In genomic region chr17:35147348-35147747, GRCm38 (mm10) we compare ENCODE assay signal across 21 mouse cellular contexts. TPM values are rescaled to one million over a fixed set of nuclear protein-coding genes. Genes with fewer than 3 reads are reported as not detected.
DNase-seq lines count a peak whose midpoint lies in the region; ATAC-seq and TF ChIP-seq lines count a peak whose summit lies in the region.
"Had no signal": no experiment of that assay in that cellular context is flagged by ENCODE, and none has a peak within 500 bp of the region (broad histone marks: within the 10 kb centered on the region; RNA-seq: fewer than 3 reads in every experiment).

No protein-coding gene starts in this region.

- H3K9me3 ChIP-seq in hindbrain, embryonic 13.5 days: no peaks in the 10 kb centered on the region
- no peaks in the 10 kb centered on the region for H3K9me3 ChIP-seq in hindbrain, embryonic 14.5 days (ENCODE audit: control insufficient read depth, low read length)
- no peaks in the 10 kb centered on the region for H3K9me3 ChIP-seq in midbrain, embryonic 12.5 days
- H3K9me3 ChIP-seq in midbrain, embryonic 16.5 days (replicated peaks; ENCODE audit: control insufficient read depth, low read length, poor library complexity, severe bottlenecking): no peaks in the 10 kb centered on the region
- no peaks in the 10 kb centered on the region for H3K9me3 ChIP-seq in midbrain, embryonic 14.5 days (ENCODE audit: control insufficient read depth, low read length)
- H3K9me3 ChIP-seq: lung, embryonic 15.5 days; stomach, embryonic 15.5 days had no signal

- H3K4me1 ChIP-seq in hindbrain, embryonic 13.5 days (replicated peaks): no peaks in the 10 kb centered on the region
- no peaks in the 10 kb centered on the region for H3K4me1 ChIP-seq in hindbrain, embryonic 14.5 days (replicated peaks; ENCODE audit: control insufficient read depth, insufficient read depth, low read length)
- no peaks in the 10 kb centered on the region for H3K4me1 ChIP-seq in midbrain, embryonic 12.5 days
- H3K4me1 ChIP-seq in midbrain, embryonic 16.5 days (ENCODE audit: control insufficient read depth, insufficient read depth, low read length): no peaks in the 10 kb centered on the region
- H3K4me1 ChIP-seq in midbrain, embryonic 14.5 days (ENCODE audit: control insufficient read depth, insufficient read depth, low read length): no peaks in the 10 kb centered on the region
- H3K4me1 ChIP-seq: forebrain, embryonic 12.5 days; lung, embryonic 15.5 days; stomach, embryonic 15.5 days had no signal

- 63% methylated on average over 3 of the region's 3 CpGs for WGBS in hindbrain, embryonic 13.5 days
- WGBS in hindbrain, embryonic 14.5 days: 65% methylated on average over 3 of the region's 3 CpGs
- WGBS in midbrain, embryonic 12.5 days: 65% methylated on average over 3 of the region's 3 CpGs
- WGBS in midbrain, embryonic 16.5 days: 53% methylated on average over 3 of the region's 3 CpGs
- 65% methylated on average over 3 of the region's 3 CpGs for WGBS in midbrain, embryonic 14.5 days

- H3K27ac ChIP-seq in hindbrain, embryonic 13.5 days: 0 out of 2 replicates have a peak overlapping the region, but pooled peaks have one; percentile 72
- H3K27ac ChIP-seq in hindbrain, embryonic 14.5 days: no peak overlapping the region
- H3K27ac ChIP-seq in midbrain, embryonic 12.5 days (replicated peaks): 0 out of 2 replicates have a peak overlapping the region, but pooled peaks have one; percentile 3
- no peak overlapping the region for H3K27ac ChIP-seq in midbrain, embryonic 16.5 days (ENCODE audit: low read length)
- H3K27ac ChIP-seq in midbrain, embryonic 14.5 days (replicated peaks; ENCODE audit: low read depth, low read length): 0 out of 2 replicates have a peak overlapping the region, but pooled peaks have one; percentile 34
- H3K27ac ChIP-seq: lung, embryonic 15.5 days; stomach, embryonic 15.5 days had no signal

- no peaks in the 10 kb centered on the region for H3K27me3 ChIP-seq in hindbrain, embryonic 13.5 days
- no peaks in the 10 kb centered on the region for H3K27me3 ChIP-seq in hindbrain, embryonic 14.5 days (ENCODE audit: control insufficient read depth, insufficient read depth, low read length)
- H3K27me3 ChIP-seq in midbrain, embryonic 12.5 days: no peaks in the 10 kb centered on the region
- H3K27me3 ChIP-seq in midbrain, embryonic 16.5 days (ENCODE audit: control insufficient read depth, insufficient read depth, low read depth, low read length): no peaks in the 10 kb centered on the region
- no peaks in the 10 kb centered on the region for H3K27me3 ChIP-seq in midbrain, embryonic 14.5 days (ENCODE audit: control insufficient read depth, insufficient read depth, low read length)
- H3K27me3 ChIP-seq: forebrain, embryonic 12.5 days; lung, embryonic 15.5 days; Patski; stomach, embryonic 15.5 days had no signal

- no peak for DNase-seq in hindbrain, embryonic 14.5 days (ENCODE audit: low spot score)
- DNase-seq in brain, embryonic 14.5 days (ENCODE audit: low read depth): peak; percentile 19
- DNase-seq in midbrain, embryonic 14.5 days: no peak
- DNase-seq in natural killer cell, adult 2 months (ENCODE audit: low spot score in 2 of 2): no peak
- DNase-seq: adrenal gland, postnatal 36 days; cerebellum, postnatal 36 days; gastrocnemius, adult 2 months; heart, adult 18-20 months; layer of hippocampus, postnatal 36 days; left cerebral cortex, postnatal 4 days; spleen, adult 18-20 months; thymus, postnatal 25 days had no signal

- H3K4me2 ChIP-seq in hindbrain, embryonic 13.5 days: no peak overlapping the region
- no peak overlapping the region for H3K4me2 ChIP-seq in hindbrain, embryonic 14.5 days (replicated peaks)
- no peak overlapping the region for H3K4me2 ChIP-seq in midbrain, embryonic 12.5 days (replicated peaks)
- H3K4me2 ChIP-seq in midbrain, embryonic 16.5 days (ENCODE audit: low read length): no peak overlapping the region
- H3K4me2 ChIP-seq in midbrain, embryonic 14.5 days (ENCODE audit: low read length): no peak overlapping the region
- H3K4me2 ChIP-seq: forebrain, embryonic 12.5 days; lung, embryonic 15.5 days; stomach, embryonic 15.5 days had no signal

- peaks cover 97% of the 10 kb centered on the region for H3K36me3 ChIP-seq in hindbrain, embryonic 13.5 days
- peaks cover 99% of the 10 kb centered on the region for H3K36me3 ChIP-seq in hindbrain, embryonic 14.5 days (replicated peaks; ENCODE audit: control insufficient read depth, insufficient read depth)
- peaks cover 97% of the 10 kb centered on the region for H3K36me3 ChIP-seq in midbrain, embryonic 12.5 days
- H3K36me3 ChIP-seq in midbrain, embryonic 16.5 days (ENCODE audit: control insufficient read depth, insufficient read depth, low read length): peaks cover 67% of the 10 kb centered on the region
- peaks cover 99% of the 10 kb centered on the region for H3K36me3 ChIP-seq in midbrain, embryonic 14.5 days (ENCODE audit: control insufficient read depth, insufficient read depth, low read length)

- no peak for TF ChIP-seq POLR2A in brain, embryonic 14.5 days (IDR thresholded peaks at IDR 0.05; ENCODE audit: borderline replicate concordance, extremely low read depth, insufficient read depth, insufficient read length, poor library complexity, severe bottlenecking)

- no peak for ATAC-seq in hindbrain, embryonic 13.5 days (ENCODE audit: low FRiP score)
- no peak for ATAC-seq in hindbrain, embryonic 14.5 days (ENCODE audit: low FRiP score)
- 0 out of 2 replicates have a peak, but pooled peaks have one; percentile 28 for ATAC-seq in midbrain, embryonic 12.5 days (ENCODE audit: low FRiP score, low read depth)
- ATAC-seq in midbrain, embryonic 16.5 days: no peak
- ATAC-seq in midbrain, embryonic 14.5 days (ENCODE audit: low FRiP score, low TSS enrichment): no peak
- ATAC-seq: intestine, embryonic 16.5 days; Patski had no signal

- no peak overlapping the region for H3K9ac ChIP-seq in hindbrain, embryonic 13.5 days
- H3K9ac ChIP-seq in hindbrain, embryonic 14.5 days: no peak overlapping the region
- no peak overlapping the region for H3K9ac ChIP-seq in midbrain, embryonic 12.5 days (replicated peaks)
- no peak overlapping the region for H3K9ac ChIP-seq in midbrain, embryonic 16.5 days (ENCODE audit: low read depth, low read length)
- H3K9ac ChIP-seq in midbrain, embryonic 14.5 days (replicated peaks; ENCODE audit: low read length): no peak overlapping the region
- H3K9ac ChIP-seq: forebrain, embryonic 12.5 days; lung, embryonic 15.5 days; stomach, embryonic 15.5 days had no signal

- H3K4me3 ChIP-seq in hindbrain, embryonic 13.5 days: no peak overlapping the region
- H3K4me3 ChIP-seq in hindbrain, embryonic 14.5 days (replicated peaks; ENCODE audit: low read length): no peak overlapping the region
- no peak overlapping the region for H3K4me3 ChIP-seq in midbrain, embryonic 12.5 days
- H3K4me3 ChIP-seq in midbrain, embryonic 16.5 days (ENCODE audit: low read depth, low read length): no peak overlapping the region
- H3K4me3 ChIP-seq in midbrain, embryonic 14.5 days (replicated peaks; ENCODE audit: low read depth, low read length): no peak overlapping the region
- H3K4me3 ChIP-seq: forebrain, embryonic 12.5 days; gastrocnemius, adult 2 months; lung, embryonic 15.5 days; stomach, embryonic 15.5 days had no signal

- no peak for TF ChIP-seq CTCF in brain, embryonic 14.5 days (IDR thresholded peaks at IDR 0.05; ENCODE audit: borderline replicate concordance, extremely low read depth, insufficient read depth, insufficient read length)

RNA-seq across cellular contexts. Expression of gene Bag6, which starts 12.4 kb away (rescaled TPM):
- polyA plus RNA-seq in hindbrain, embryonic 13.5 days (2015; fragmentation: Nextera tagmentation; extraction: Ambion mirVana): 76.5 and 81.9 TPM in 2 replicates
- 90.2 and 98.2 TPM in 2 replicates for polyA plus RNA-seq in hindbrain, embryonic 14.5 days (2014; fragmentation: Nextera tagmentation; extraction: Ambion mirVana)
- 84.0 and 95.3 TPM in 2 replicates for polyA plus RNA-seq in midbrain, embryonic 12.5 days (2016; fragmentation: Nextera tagmentation; extraction: Ambion mirVana)
- 70.5 and 75.7 TPM in 2 replicates for polyA plus RNA-seq in midbrain, embryonic 16.5 days (2015; fragmentation: Nextera tagmentation; extraction: Ambion mirVana)
- polyA plus RNA-seq in brain, embryonic 14.5 days (2012; rRNA removed): 378 and 427 TPM in 2 replicates
- polyA plus RNA-seq in midbrain, embryonic 14.5 days (2014; fragmentation: Nextera tagmentation; extraction: Ambion mirVana): 122 and 136 TPM in 2 replicates

RNA-seq across cellular contexts. Expression of gene Apom, which starts 15.5 kb away (rescaled TPM):
- polyA plus RNA-seq in hindbrain, embryonic 13.5 days (2015; fragmentation: Nextera tagmentation; extraction: Ambion mirVana): 0.34 and 0.84 TPM in 2 replicates
- 0.39 TPM in 1 of 2 replicates, not detected in the other for polyA plus RNA-seq in hindbrain, embryonic 14.5 days (2014; fragmentation: Nextera tagmentation; extraction: Ambion mirVana)
- 0.65 and 1.5 TPM in 2 replicates for polyA plus RNA-seq in midbrain, embryonic 12.5 days (2016; fragmentation: Nextera tagmentation; extraction: Ambion mirVana)
- 0.24 and 0.29 TPM in 2 replicates for polyA plus RNA-seq in midbrain, embryonic 16.5 days (2015; fragmentation: Nextera tagmentation; extraction: Ambion mirVana)
- 0.93 and 1.1 TPM in 2 replicates for polyA plus RNA-seq in brain, embryonic 14.5 days (2012; rRNA removed)
- 0.57 TPM in 1 of 2 replicates, not detected in the other for polyA plus RNA-seq in midbrain, embryonic 14.5 days (2014; fragmentation: Nextera tagmentation; extraction: Ambion mirVana)
- polyA plus RNA-seq: embryonic facial prominence, embryonic 14.5 days had no signal

RNA-seq across cellular contexts. Expression of gene Prrc2a, which starts 17.3 kb away (rescaled TPM):
- 181 and 196 TPM in 2 replicates for polyA plus RNA-seq in hindbrain, embryonic 13.5 days (2015; fragmentation: Nextera tagmentation; extraction: Ambion mirVana)
- polyA plus RNA-seq in hindbrain, embryonic 14.5 days (2014; fragmentation: Nextera tagmentation; extraction: Ambion mirVana): 152 and 168 TPM in 2 replicates
- polyA plus RNA-seq in midbrain, embryonic 12.5 days (2016; fragmentation: Nextera tagmentation; extraction: Ambion mirVana): 236 and 239 TPM in 2 replicates
- polyA plus RNA-seq in midbrain, embryonic 16.5 days (2015; fragmentation: Nextera tagmentation; extraction: Ambion mirVana): 148 and 167 TPM in 2 replicates
- polyA plus RNA-seq in brain, embryonic 14.5 days (2012; rRNA removed): 367 and 409 TPM in 2 replicates
- polyA plus RNA-seq in midbrain, embryonic 14.5 days (2014; fragmentation: Nextera tagmentation; extraction: Ambion mirVana): 191 and 194 TPM in 2 replicates

RNA-seq across cellular contexts. Expression of gene D17H6S53E, which starts 21.2 kb away (rescaled TPM):
- 10.2 and 11.2 TPM in 2 replicates for polyA plus RNA-seq in hindbrain, embryonic 13.5 days (2015; fragmentation: Nextera tagmentation; extraction: Ambion mirVana)
- 6.0 and 6.2 TPM in 2 replicates for polyA plus RNA-seq in hindbrain, embryonic 14.5 days (2014; fragmentation: Nextera tagmentation; extraction: Ambion mirVana)
- 8.0 and 9.1 TPM in 2 replicates for polyA plus RNA-seq in midbrain, embryonic 12.5 days (2016; fragmentation: Nextera tagmentation; extraction: Ambion mirVana)
- polyA plus RNA-seq in midbrain, embryonic 16.5 days (2015; fragmentation: Nextera tagmentation; extraction: Ambion mirVana): 7.8 and 8.7 TPM in 2 replicates
- polyA plus RNA-seq in brain, embryonic 14.5 days (2012; rRNA removed): 3.3 and 4.6 TPM in 2 replicates
- 6.0 and 6.8 TPM in 2 replicates for polyA plus RNA-seq in midbrain, embryonic 14.5 days (2014; fragmentation: Nextera tagmentation; extraction: Ambion mirVana)

RNA-seq across cellular contexts. Expression of gene Csnk2b, which starts 25.5 kb away (rescaled TPM):
- 317 and 322 TPM in 2 replicates for polyA plus RNA-seq in hindbrain, embryonic 13.5 days (2015; fragmentation: Nextera tagmentation; extraction: Ambion mirVana)
- 321 and 339 TPM in 2 replicates for polyA plus RNA-seq in hindbrain, embryonic 14.5 days (2014; fragmentation: Nextera tagmentation; extraction: Ambion mirVana)
- 279 TPM in 2 replicates for polyA plus RNA-seq in midbrain, embryonic 12.5 days (2016; fragmentation: Nextera tagmentation; extraction: Ambion mirVana)
- polyA plus RNA-seq in midbrain, embryonic 16.5 days (2015; fragmentation: Nextera tagmentation; extraction: Ambion mirVana): 315 and 331 TPM in 2 replicates
- polyA plus RNA-seq in brain, embryonic 14.5 days (2012; rRNA removed): 243 and 257 TPM in 2 replicates
- 328 and 334 TPM in 2 replicates for polyA plus RNA-seq in midbrain, embryonic 14.5 days (2014; fragmentation: Nextera tagmentation; extraction: Ambion mirVana)

Comparison
In these comparisons a context has a peak if more than half of its experiments do, and no peak if none do; other contexts are left out.
1. H3K27ac ChIP-seq: peak in hindbrain, embryonic 13.5 days (single experiment), midbrain, embryonic 12.5 days (single experiment) and midbrain, embryonic 14.5 days (single experiment); none in hindbrain, embryonic 14.5 days (single experiment) and midbrain, embryonic 16.5 days (single experiment).